Mouse (Mus musculus) testis, adult 2 months (tissue): ENCODE results near the gene Chek2.

ENCODE experiments used
- CTCF ChIP-seq: fragments of 200-500 bp; IDR thresholded peaks from 2 replicates; pipeline ENCODE4 v1.5.1; 2012; ENCODE audit warnings: low read depth, mild to moderate bottlenecking, inconsistent platforms, low read length, moderate library complexity; ENCODE audit not compliant: control insufficient read depth, insufficient read depth, insufficient replicate concordance
- POLR2A ChIP-seq: fragments of 200-500 bp; IDR thresholded peaks from 2 replicates; pipeline ENCODE4 v1.6.1; 2012; ENCODE audit warnings: low read depth, mild to moderate bottlenecking, inconsistent platforms, low read length, moderate library complexity; ENCODE audit not compliant: control insufficient read depth

- TF ChIP-seq POLR2A (no peak), CTCF (no peak)
Observed at GRCm38 (mm10) chr5:110831036-110831720, 8.6 kb upstream of the Chek2 start.
